Mouse (Mus musculus) neutrophil, adult 65 days (primary cell): ENCODE results near the gene Stx16. TPM values are rescaled to one million over a fixed set of nuclear protein-coding genes. Genes with fewer than 3 reads are reported as not detected.

Experiments used
- total RNA-seq: library from RNA; stranded (reverse); gene quantifications from 2 replicates; pipeline ENCODE4 v1.2.4, GENCODE M21; 2023

Stx16 gene
- total RNA-seq, result 32.1 and 41.2 TPM in 2 replicates

GRCm38 (mm10) chr2:174075673-174076432 lies at the start of gene Stx16:
TSS of gene Stx16 (plus strand) at chr2:174076308.

GRCm38 (mm10) chr2:174109991-174110782 lies 34.1 kb downstream of the Stx16 start, which contains the start of gene Npepl1:
TSS of gene Npepl1 (plus strand) at chr2:174110349.

Other genes starting within 250 kb of the Stx16 start
- 20.9 and 24.0 TPM in 2 replicates for gene Npepl1, start 34.0 kb downstream of the Stx16 start, total RNA-seq
- gene Gnas, start 208.0 kb downstream of the Stx16 start, total RNA-seq, result 296 and 321 TPM in 2 replicates